ENCODE assay signal across 1 mouse cellular context in the genomic region with DNA sequence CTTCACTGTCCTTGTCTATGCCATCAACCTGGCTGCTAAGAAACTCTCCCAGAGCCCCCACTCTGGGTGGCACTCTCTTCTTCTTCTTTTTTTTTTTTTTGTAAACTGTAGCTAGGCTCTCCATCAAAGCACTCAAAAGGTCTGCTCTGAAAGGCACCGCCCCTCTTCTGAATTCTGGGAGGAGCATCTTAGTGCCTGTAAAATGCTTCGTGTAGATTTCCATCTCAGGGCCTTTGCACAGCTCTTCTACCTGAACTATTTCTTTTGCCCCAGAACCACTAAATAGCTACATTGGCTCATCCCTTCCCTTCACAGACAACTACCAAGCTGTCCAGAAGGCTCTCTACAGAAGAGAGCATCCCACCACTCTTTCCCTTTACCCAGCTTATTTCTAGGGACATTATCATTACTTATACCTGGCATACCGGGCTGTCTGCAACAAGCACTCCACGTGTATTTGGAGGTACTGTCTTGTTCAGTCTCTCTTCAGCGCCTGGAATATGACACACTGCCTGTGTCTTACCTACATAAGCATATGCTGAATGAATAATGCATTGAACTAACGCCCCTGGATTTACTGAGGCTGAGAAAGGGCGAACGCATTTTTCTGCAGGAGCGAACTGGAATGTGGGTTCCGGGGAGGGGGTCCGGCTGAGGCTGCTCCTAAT.
A peak's percentile ranks its signal among the peaks of the same experiment; 100 is the strongest.
TF ChIP-seq lines count a peak whose summit lies in the region.

No protein-coding gene starts in this region.

TF ChIP-seq in CH12.LX, 34 proteins besides CTCF, POLR2A, EP300 and RAD21 (continued from another document):
- 0 out of 2 replicates have a peak, but pooled peaks have one; percentile 27 for TF ChIP-seq TCF12 (IDR thresholded peaks at IDR 0.05; ENCODE audit: low read depth, low read length)
- TF ChIP-seq KAT2A (IDR thresholded peaks at IDR 0.05; ENCODE audit: insufficient replicate concordance, low read length), result 0 out of 2 replicates have a peak, but pooled peaks have one; percentile 40
- TF ChIP-seq ZMIZ1 (IDR thresholded peaks at IDR 0.05; ENCODE audit: low read depth, low read length), result peak; percentile 33; the same call in 1 of the 2 replicates
- no peak for TF ChIP-seq GABPA (IDR thresholded peaks at IDR 0.05; ENCODE audit: insufficient replicate concordance, low read depth, low read length)
- TF ChIP-seq UBTF (IDR thresholded peaks at IDR 0.05; ENCODE audit: low read depth, low read length), result no peak
- TF ChIP-seq USF2 (conservative IDR thresholded peaks at IDR 0.05; ENCODE audit: low read depth, low read length), result no peak
- 0 out of 2 replicates have a peak, but pooled peaks have one; percentile 23 for TF ChIP-seq MAZ (IDR thresholded peaks at IDR 0.05; ENCODE audit: low read depth, low read length)
